Mouse (Mus musculus): ENCODE measurements around the gene Cul9.

- TF ChIP-seq CTCF (conservative IDR thresholded peaks at IDR 0.05; ENCODE audit: low read length) (no peak), POU5F1 (IDR thresholded peaks at IDR 0.05; ENCODE audit: borderline replicate concordance, low read length) (no peak), NANOG (IDR thresholded peaks at IDR 0.05; ENCODE audit: borderline replicate concordance, low read length) (no peak)
Observed at GRCm38 (mm10) chr17:46553469-46553868, 7.3 kb upstream of the Cul9 start.
